Mouse (Mus musculus) olfactory bulb, adult 2 months (tissue): ENCODE results near the gene Syngr1.

Source experiments
- CTCF ChIP-seq: fragments of 200-500 bp; IDR thresholded peaks from 2 replicates; pipeline ENCODE4 v1.5.1; 2012; ENCODE audit warnings: low read depth, mild to moderate bottlenecking, low read length, moderate library complexity; ENCODE audit not compliant: insufficient read depth
- POLR2A ChIP-seq: fragments of 200-500 bp; IDR thresholded peaks from 2 replicates; pipeline ENCODE4 v1.6.1; 2012; ENCODE audit warnings: mild to moderate bottlenecking, low read depth, low read length, moderate library complexity; ENCODE audit not compliant: insufficient read depth

DNA sequence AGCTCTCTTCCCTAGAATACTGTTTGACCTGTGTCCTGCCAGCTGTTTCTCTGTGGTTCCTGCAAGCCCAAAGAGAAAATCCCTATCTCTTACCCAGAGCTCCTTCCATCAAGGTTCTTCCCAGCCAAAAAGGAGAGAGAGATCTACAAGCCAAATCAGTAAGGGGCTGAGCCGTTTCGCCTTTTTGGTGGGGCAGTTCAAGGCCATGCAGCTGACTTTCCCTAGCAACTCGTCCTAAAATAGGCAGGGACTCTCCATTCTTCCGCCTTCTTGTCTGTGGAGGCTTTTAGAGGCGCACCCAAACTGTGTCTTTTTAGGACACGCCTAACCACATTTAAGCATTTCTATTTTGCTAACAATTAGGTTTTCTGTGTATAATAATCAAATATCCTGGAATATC lies 52.6 kb downstream of the Syngr1 start:
- TF ChIP-seq POLR2A, result no peak
- no peak for TF ChIP-seq CTCF
